Mouse (Mus musculus) heart, postnatal 0 days (tissue): ENCODE data around the gene Cd5. TPM values are rescaled to one million over a fixed set of nuclear protein-coding genes. Genes with fewer than 3 reads are reported as not detected.

Experiments
- ATAC-seq: fragments of 200-750 bp; cut with Nextera tagmentation; 2 replicates; pipeline ENCODE4 v1.8.0; 2017; ENCODE audit warnings: low read depth, moderate number of reproducible peaks, moderate library complexity; ENCODE audit not compliant: insufficient read depth
- DNase-seq: peaks from one replicate; pipeline ENCODE4 v3.0.0-alpha.2; 2016; ENCODE audit warnings: low spot score
- H3K27ac ChIP-seq: fragments of 300-500 bp; sonication (generic); 2 replicates; pipeline ENCODE4 v1.5.1; 2014; ENCODE audit warnings: low read depth, mild to moderate bottlenecking
- H3K27me3 ChIP-seq: fragments of 300-500 bp; sonication (generic); 2 replicates; pipeline ENCODE4 v1.6.1; 2014; ENCODE audit warnings: low read length, mixed read lengths; ENCODE audit not compliant: control insufficient read depth, insufficient read depth
- H3K36me3 ChIP-seq: fragments of 300-500 bp; sonication (generic); replicated peaks from 2 replicates; pipeline ENCODE4 v1.6.1; 2014; ENCODE audit warnings: low read length, mixed read lengths; ENCODE audit not compliant: control insufficient read depth, insufficient read depth
- H3K4me1 ChIP-seq: fragments of 300-500 bp; sonication (generic); 2 replicates; pipeline ENCODE4 v1.6.1; 2014; ENCODE audit warnings: antibody characterized with exemption; ENCODE audit not compliant: control insufficient read depth, insufficient read depth
- H3K4me2 ChIP-seq: fragments of 300-500 bp; sonication (generic); 2 replicates; pipeline ENCODE4 v1.6.1; 2014; ENCODE audit warnings: low read depth, mild to moderate bottlenecking, low read length, moderate library complexity
- H3K4me3 ChIP-seq: fragments of 300-500 bp; sonication (generic); 2 replicates; pipeline ENCODE4 v1.5.1; 2014; ENCODE audit warnings: low read depth, low read length
- H3K9ac ChIP-seq: fragments of 300-500 bp; sonication (generic); replicated peaks from 2 replicates; pipeline ENCODE4 v1.6.1; 2014; ENCODE audit warnings: low read depth, low read length, mixed read lengths
- H3K9me3 ChIP-seq: fragments of 300-500 bp; sonication (generic); replicated peaks from 2 replicates; pipeline ENCODE4 v1.6.1; 2016; ENCODE audit warnings: low read length; ENCODE audit not compliant: control insufficient read depth
- CTCF ChIP-seq: IDR thresholded peaks from 2 replicates; pipeline ENCODE4 v1.5.1; 2016; ENCODE audit warnings: antibody characterized with exemption, control low read depth, low read depth
- EP300 ChIP-seq: IDR thresholded peaks from 2 replicates; pipeline ENCODE4 v1.6.1; 2016; ENCODE audit warnings: antibody characterized with exemption, low read depth
- WGBS: fragments of 180-500 bp; shearing (Covaris S2); extraction: QIAGEN DNeasy Blood & Tissue Kit; methylation state at CpG from one replicate; pipeline ENCODE4 v1.1.7; 2014; 5-methylcytosine and 5-hydroxymethylcytosine counted together
- polyA plus RNA-seq: library from polyadenylated mRNA; unstranded; fragments of >200 nt; fragmentation: Nextera tagmentation; extraction: Ambion mirVana; gene quantifications from 2 replicates; pipeline ENCODE4 v1.2.1, GENCODE M21; 2015
- total RNA-seq: library from RNA; depleted of rRNA; stranded (reverse); fragments of >200 nt; gene quantifications from 2 replicates; pipeline ENCODE4 v1.2.3, GENCODE M21; 2014; ENCODE audit warnings: low replicate concordance; rRNA removed

Gene Cd5
- total and polyA plus RNA-seq, 2 experiments from 2014 or later: 0.12 TPM; not detected in 1

DNA sequence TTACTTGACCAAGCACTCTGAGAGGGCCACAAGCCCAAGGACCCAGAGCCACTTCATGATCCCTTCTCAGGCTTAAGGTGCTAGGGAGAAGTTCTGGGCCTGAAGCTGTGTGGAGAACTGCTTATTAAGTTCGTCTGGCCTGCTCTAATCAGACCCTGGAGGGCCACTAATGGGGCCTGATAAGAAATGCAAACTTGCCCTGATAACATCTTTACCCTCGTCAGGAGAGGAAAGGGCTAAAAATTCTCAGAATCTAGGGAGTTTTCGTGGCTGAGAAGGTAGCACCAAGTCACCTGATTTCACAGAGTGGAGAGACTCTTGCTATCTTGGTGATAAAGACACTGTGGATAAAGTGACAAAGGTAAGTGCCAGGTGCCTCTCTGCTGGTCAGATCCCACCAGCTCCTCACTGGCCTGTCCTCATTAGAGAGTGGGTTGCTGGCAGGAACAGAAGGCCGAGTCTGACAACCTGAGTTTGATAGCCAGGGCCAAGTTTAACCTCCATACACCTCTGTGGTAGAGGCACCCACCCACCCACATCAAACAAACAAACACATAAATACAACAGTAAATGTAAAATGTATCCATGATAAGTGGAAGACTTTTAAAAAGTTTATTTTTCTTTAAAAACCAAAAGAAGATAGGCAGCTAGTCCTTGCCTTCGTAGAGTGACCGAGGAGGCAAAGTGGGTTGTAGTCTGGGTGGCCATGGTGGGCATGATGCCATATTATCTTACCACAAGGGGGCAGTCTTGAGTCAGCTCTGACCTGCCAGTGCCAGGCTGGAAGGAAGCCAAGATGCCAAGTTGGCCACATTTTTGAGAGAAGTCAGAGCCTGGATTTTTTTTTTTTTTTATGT lies 60.7 kb downstream of the Cd5 start, which contains the start of gene Pga5:
Gene Pga5 (minus strand): TSS at position 157 of the 857 bp plus-strand sequence.
- Histone ChIP-seq H3K4me3 (no peak within 1 kb of the TSS), H3K36me3 (no peaks in the 10 kb centered on the region), H3K4me1 (no peaks in the 10 kb centered on the region), H3K27ac (no peak within 1 kb of the TSS), H3K4me2 (no peak within 1 kb of the TSS), H3K9me3 (no peaks in the 10 kb centered on the region), H3K9ac (no peak within 1 kb of the TSS), H3K27me3 (no peaks in the 10 kb centered on the region)
- ATAC-seq (peak; percentile 35; the same call in 1 of the 2 replicates), DNase-seq (peak; percentile 59)
- 23% methylated on average over 6 of the region's 6 CpGs for WGBS
- TF ChIP-seq EP300: no peak
- TF ChIP-seq CTCF: peak; percentile 89

- H3K36me3 ChIP-seq: no peaks in the 10 kb centered on the region
- no peaks in the 10 kb centered on the region for H3K9me3 ChIP-seq
- ATAC-seq (no peak), DNase-seq (no peak)
- H3K4me2 ChIP-seq: no peak overlapping the region
- 81% methylated on average over 16 of the region's 16 CpGs for WGBS
- H3K27me3 ChIP-seq: no peaks in the 10 kb centered on the region
- no peak overlapping the region for H3K4me3 ChIP-seq
- H3K9ac ChIP-seq: no peak overlapping the region
- H3K4me1 ChIP-seq: no peaks in the 10 kb centered on the region
- no peak overlapping the region for H3K27ac ChIP-seq
- TF ChIP-seq CTCF: no peak
- no peak for TF ChIP-seq EP300
Observed at GRCm38 (mm10) chr19:10676656-10677055, 62.1 kb downstream of the Cd5 start.

GRCm38 (mm10) chr19:10673275-10673674 lies 65.5 kb downstream of the Cd5 start:
- ATAC-seq (no peak), DNase-seq (no peak)
- Histone ChIP-seq H3K9ac (no peak overlapping the region), H3K27ac (no peak overlapping the region), H3K4me1 (no peaks in the 10 kb centered on the region), H3K9me3 (no peaks in the 10 kb centered on the region), H3K27me3 (no peaks in the 10 kb centered on the region), H3K36me3 (no peaks in the 10 kb centered on the region), H3K4me2 (no peak overlapping the region), H3K4me3 (no peak overlapping the region)
- TF ChIP-seq CTCF: no peak
- WGBS: 67% methylated on average over 1 of the region's 1 CpGs

DNA sequence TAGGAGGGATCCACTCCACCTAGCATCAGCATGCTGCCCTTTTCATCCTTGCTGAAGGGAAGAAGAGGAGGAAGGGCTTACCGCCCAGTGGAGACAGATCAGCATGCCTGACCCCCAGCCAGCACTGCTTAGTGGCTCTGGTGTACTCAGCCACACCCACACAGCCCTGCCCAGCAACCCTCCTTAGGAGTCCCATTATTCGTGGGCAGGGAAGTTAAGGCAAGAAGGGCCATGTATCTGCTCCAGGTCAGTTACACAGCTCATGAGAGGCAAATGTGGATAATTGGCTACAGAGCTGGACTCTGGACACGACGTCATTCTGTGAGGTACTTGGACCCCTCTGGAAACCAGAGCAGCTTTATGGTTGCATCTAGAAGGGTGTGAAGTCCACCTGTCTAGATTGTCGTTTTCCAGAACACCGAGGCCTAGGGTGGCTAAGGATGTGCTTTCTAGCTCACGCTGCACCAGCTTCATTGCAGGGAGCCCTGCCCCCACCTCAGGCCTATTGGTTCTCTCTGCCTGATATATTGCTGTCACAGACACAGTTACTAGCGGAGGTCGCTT lies 66.9 kb downstream of the Cd5 start:
- Histone ChIP-seq H3K4me1 (no peaks in the 10 kb centered on the region), H3K36me3 (no peaks in the 10 kb centered on the region), H3K4me3 (no peak overlapping the region), H3K9me3 (no peaks in the 10 kb centered on the region), H3K27me3 (no peaks in the 10 kb centered on the region), H3K27ac (no peak overlapping the region), H3K4me2 (no peak overlapping the region), H3K9ac (no peak overlapping the region)
- TF ChIP-seq EP300 (no peak), CTCF (no peak)
- 67% methylated on average over 9 of the region's 9 CpGs for WGBS
- ATAC-seq (no peak), DNase-seq (no peak)

- Histone ChIP-seq H3K27ac (no peak overlapping the region), H3K4me2 (no peak overlapping the region), H3K9me3 (no peaks in the 10 kb centered on the region), H3K4me3 (no peak overlapping the region), H3K36me3 (no peaks in the 10 kb centered on the region), H3K27me3 (no peaks in the 10 kb centered on the region), H3K4me1 (no peaks in the 10 kb centered on the region), H3K9ac (no peak overlapping the region)
- no peak for DNase-seq
- TF ChIP-seq CTCF (no peak), EP300 (no peak)
- ATAC-seq: no peak
- 79% methylated on average over 4 of the region's 4 CpGs for WGBS
Observed at GRCm38 (mm10) chr19:10671319-10671718, 67.5 kb downstream of the Cd5 start.

Other genes starting within 250 kb of the Cd5 start
- gene Cpsf7, start 213.7 kb downstream of the Cd5 start, total RNA-seq: 18.4 and 51.4 TPM in 2 replicates
- gene Cpsf7, start 213.7 kb downstream of the Cd5 start, polyA plus RNA-seq: 14.2 and 14.8 TPM in 2 replicates
- 50.6 and 66.2 TPM in 2 replicates for gene Sdhaf2, start 212.9 kb downstream of the Cd5 start, total RNA-seq
- 56.1 and 56.9 TPM in 2 replicates for gene Sdhaf2, start 212.9 kb downstream of the Cd5 start, polyA plus RNA-seq
- 10.2 and 12.9 TPM in 2 replicates for gene Tmem216, start 182.8 kb downstream of the Cd5 start, total RNA-seq
- 12.7 and 13.2 TPM in 2 replicates for gene Tmem216, start 182.8 kb downstream of the Cd5 start, polyA plus RNA-seq
- 11.9 and 22.7 TPM in 2 replicates for gene Cyb561a3, start 161.8 kb downstream of the Cd5 start, total RNA-seq
- 13.7 and 15.5 TPM in 2 replicates for gene Cyb561a3, start 161.8 kb downstream of the Cd5 start, polyA plus RNA-seq
- 6.7 and 8.1 TPM in 2 replicates for gene Tmem138, start 161.6 kb downstream of the Cd5 start, total RNA-seq
- gene Tmem138, start 161.6 kb downstream of the Cd5 start, polyA plus RNA-seq: 11.9 and 12.1 TPM in 2 replicates
- 298 and 349 TPM in 2 replicates for gene Ddb1, start 133.7 kb downstream of the Cd5 start, total RNA-seq
- 130 and 137 TPM in 2 replicates for gene Ddb1, start 133.7 kb downstream of the Cd5 start, polyA plus RNA-seq
- 2.7 and 3.0 TPM in 2 replicates for gene Tkfc, start 133.3 kb downstream of the Cd5 start, total RNA-seq
- gene Tkfc, start 133.3 kb downstream of the Cd5 start, polyA plus RNA-seq: 5.9 and 7.7 TPM in 2 replicates
- gene Vwce, start 104.8 kb downstream of the Cd5 start, total RNA-seq: 0.19 and 4.7 TPM in 2 replicates
- 0.22 and 0.23 TPM in 2 replicates for gene Vwce, start 104.8 kb downstream of the Cd5 start, polyA plus RNA-seq
- not detected in 2 replicates for gene Pga5, start 60.9 kb downstream of the Cd5 start, total RNA-seq
- not detected in 2 replicates for gene Pga5, start 60.9 kb downstream of the Cd5 start, polyA plus RNA-seq
- 25.5 and 42.1 TPM in 2 replicates for gene Vps37c, start 50.3 kb downstream of the Cd5 start, total RNA-seq
- gene Vps37c, start 50.3 kb downstream of the Cd5 start, polyA plus RNA-seq: 22.2 and 23.0 TPM in 2 replicates
- gene Cd6, start 91.1 kb upstream of the Cd5 start, total RNA-seq: 3.6 TPM in 1 of 2 replicates, not detected in the other
- not detected in 2 replicates for gene Cd6, start 91.1 kb upstream of the Cd5 start, polyA plus RNA-seq
- gene Slc15a3, start 100.7 kb upstream of the Cd5 start, total RNA-seq: 0.46 and 2.7 TPM in 2 replicates
- gene Slc15a3, start 100.7 kb upstream of the Cd5 start, polyA plus RNA-seq: 0.43 and 0.59 TPM in 2 replicates
- gene Tmem132a, start 130.9 kb upstream of the Cd5 start, total RNA-seq: 69.1 and 71.7 TPM in 2 replicates
- 19.3 and 19.5 TPM in 2 replicates for gene Tmem132a, start 130.9 kb upstream of the Cd5 start, polyA plus RNA-seq
- 80.6 and 99.8 TPM in 2 replicates for gene Tmem109, start 143.0 kb upstream of the Cd5 start, total RNA-seq
- 85.8 and 90.9 TPM in 2 replicates for gene Tmem109, start 143.0 kb upstream of the Cd5 start, polyA plus RNA-seq
- gene Prpf19, start 156.2 kb upstream of the Cd5 start, total RNA-seq: 362 and 463 TPM in 2 replicates
- gene Prpf19, start 156.2 kb upstream of the Cd5 start, polyA plus RNA-seq: 33.0 and 36.8 TPM in 2 replicates
- not detected in 2 replicates for gene Zp1, start 181.6 kb upstream of the Cd5 start, total RNA-seq
- 0.19 TPM in 1 of 2 replicates, not detected in the other for gene Zp1, start 181.6 kb upstream of the Cd5 start, polyA plus RNA-seq
- gene Ptgdr2, start 198.2 kb upstream of the Cd5 start, total RNA-seq: 0.11 and 0.39 TPM in 2 replicates
- 0.04 and 0.07 TPM in 2 replicates for gene Ptgdr2, start 198.2 kb upstream of the Cd5 start, polyA plus RNA-seq
- 8.7 and 12.1 TPM in 2 replicates for gene Ccdc86, start 210.3 kb upstream of the Cd5 start, total RNA-seq
- 9.8 and 12.4 TPM in 2 replicates for gene Ccdc86, start 210.3 kb upstream of the Cd5 start, polyA plus RNA-seq
- gene Ms4a10, start 235.7 kb upstream of the Cd5 start, total RNA-seq: not detected in 2 replicates
- gene Ms4a10, start 235.7 kb upstream of the Cd5 start, polyA plus RNA-seq: 0.11 and 0.22 TPM in 2 replicates